Mouse (Mus musculus) hindbrain, postnatal 0 days (tissue): ENCODE data around the gene Lhx6. TPM values are rescaled to one million over a fixed set of nuclear protein-coding genes. Genes with fewer than 3 reads are reported as not detected.

Experiments used
- ATAC-seq: fragments of 200-750 bp; cut with Nextera tagmentation; 2 replicates; pipeline ENCODE4 v1.8.0; 2017; ENCODE audit warnings: mild to moderate bottlenecking, moderate TSS enrichment, moderate library complexity
- DNase-seq: peaks from one replicate; pipeline ENCODE4 v3.0.0-alpha.2; 2015; ENCODE audit warnings: low spot score
- H3K27ac ChIP-seq: fragments of 300-500 bp; sonication (generic); 2 replicates; pipeline ENCODE4 v1.5.1; 2014; ENCODE audit warnings: mild to moderate bottlenecking
- H3K27me3 ChIP-seq: fragments of 300-500 bp; sonication (generic); 2 replicates; pipeline ENCODE4 v1.6.1; 2014; ENCODE audit warnings: low read length, mixed read lengths; ENCODE audit not compliant: insufficient read depth
- H3K36me3 ChIP-seq: fragments of 300-500 bp; sonication (generic); 2 replicates; pipeline ENCODE4 v1.6.1; 2014; ENCODE audit warnings: low read length, mixed read lengths; ENCODE audit not compliant: insufficient read depth
- H3K4me1 ChIP-seq: fragments of 300-500 bp; sonication (generic); 2 replicates; pipeline ENCODE4 v1.6.1; 2014; ENCODE audit warnings: antibody characterized with exemption, low read length, mixed read lengths; ENCODE audit not compliant: insufficient read depth
- H3K4me2 ChIP-seq: fragments of 300-500 bp; sonication (generic); 2 replicates; pipeline ENCODE4 v1.6.1; 2014; ENCODE audit warnings: low read depth, mild to moderate bottlenecking, low read length, moderate library complexity, mixed read lengths
- H3K4me3 ChIP-seq: fragments of 300-500 bp; sonication (generic); 2 replicates; pipeline ENCODE4 v1.5.1; 2014; ENCODE audit warnings: low read length
- H3K9ac ChIP-seq: fragments of 300-500 bp; sonication (generic); replicated peaks from 2 replicates; pipeline ENCODE4 v1.6.1; 2014; ENCODE audit warnings: mild to moderate bottlenecking, low read length, moderate library complexity, mixed read lengths
- H3K9me3 ChIP-seq: fragments of 300-500 bp; sonication (generic); 2 replicates; pipeline ENCODE4 v1.6.1; 2016; ENCODE audit warnings: low read length, mixed read lengths
- CTCF ChIP-seq: IDR thresholded peaks from 2 replicates; pipeline ENCODE4 v1.5.1; 2016; ENCODE audit warnings: antibody characterized with exemption, control low read depth, low read depth
- WGBS: fragments of 180-500 bp; shearing (Covaris S2); extraction: QIAGEN DNeasy Blood & Tissue Kit; methylation state at CpG from one replicate; pipeline ENCODE4 v1.1.7; 2014; 5-methylcytosine and 5-hydroxymethylcytosine counted together
- polyA plus RNA-seq: library from polyadenylated mRNA; unstranded; fragments of >200 nt; fragmentation: Nextera tagmentation; extraction: Ambion mirVana; gene quantifications from 2 replicates; pipeline ENCODE4 v1.2.1, GENCODE M21; 2015
- total RNA-seq: library from RNA; depleted of rRNA; stranded (reverse); fragments of >200 nt; gene quantifications from 2 replicates; pipeline ENCODE4 v1.2.3, GENCODE M21; 2014

Gene Lhx6
- total and polyA plus RNA-seq, 2 experiments from 2014 or later = 0.36 to 3.4 TPM

- DNase-seq (no peak), ATAC-seq (no peak)
- Histone ChIP-seq H3K27me3 (no peaks in the 10 kb centered on the region), H3K9me3 (no peaks in the 10 kb centered on the region), H3K36me3 (peaks cover 48% of the 10 kb centered on the region), H3K4me3 (no peak overlapping the region), H3K9ac (no peak overlapping the region), H3K4me1 (no peaks in the 10 kb centered on the region), H3K4me2 (no peak overlapping the region), H3K27ac (no peak overlapping the region)
- 80% methylated on average over 3 of the region's 3 CpGs for WGBS
- no peak for TF ChIP-seq CTCF
Observed at GRCm38 (mm10) chr2:36129051-36129450, 23.8 kb upstream of the Lhx6 start.

GRCm38 (mm10) chr2:36127973-36128372 is 22.8 kb upstream of the Lhx6 start:
- H3K36me3 ChIP-seq = peaks cover 51% of the 10 kb centered on the region
- ATAC-seq (no peak), DNase-seq (no peak)
- no peak overlapping the region for H3K9ac ChIP-seq
- H3K9me3 ChIP-seq = no peaks in the 10 kb centered on the region
- 77% methylated on average over 4 of the region's 4 CpGs for WGBS
- no peak for TF ChIP-seq CTCF
- no peak overlapping the region for H3K4me2 ChIP-seq
- no peaks in the 10 kb centered on the region for H3K27me3 ChIP-seq
- H3K4me3 ChIP-seq = no peak overlapping the region
- H3K4me1 ChIP-seq = no peaks in the 10 kb centered on the region
- no peak overlapping the region for H3K27ac ChIP-seq

- no peak for DNase-seq
- H3K4me3 ChIP-seq = no peak overlapping the region
- H3K4me2 ChIP-seq = no peak overlapping the region
- H3K9me3 ChIP-seq = no peaks in the 10 kb centered on the region
- no peak for ATAC-seq
- H3K36me3 ChIP-seq = peaks cover 56% of the 10 kb centered on the region
- H3K9ac ChIP-seq = no peak overlapping the region
- no peaks in the 10 kb centered on the region for H3K4me1 ChIP-seq
- 95% methylated on average over 9 of the region's 9 CpGs for WGBS
- no peaks in the 10 kb centered on the region for H3K27me3 ChIP-seq
- H3K27ac ChIP-seq = no peak overlapping the region
- TF ChIP-seq CTCF = no peak
Observed at GRCm38 (mm10) chr2:36126795-36127429, 21.7 kb upstream of the Lhx6 start.

- TF ChIP-seq CTCF = peak; percentile 52
- peaks cover 15% of the 10 kb centered on the region for H3K36me3 ChIP-seq
- no peak overlapping the region for H3K9ac ChIP-seq
- H3K4me2 ChIP-seq = no peak overlapping the region
- H3K4me1 ChIP-seq = no peaks in the 10 kb centered on the region
- ATAC-seq (no peak), DNase-seq (no peak)
- H3K4me3 ChIP-seq = no peak overlapping the region
- H3K9me3 ChIP-seq = no peaks in the 10 kb centered on the region
- WGBS = 80% methylated on average over 3 of the region's 3 CpGs
- H3K27me3 ChIP-seq = peaks cover 14% of the 10 kb centered on the region
- H3K27ac ChIP-seq = no peak overlapping the region
Observed at GRCm38 (mm10) chr2:36112632-36113031, 7.4 kb upstream of the Lhx6 start.

GRCm38 (mm10) chr2:36108615-36109014 is 3.4 kb upstream of the Lhx6 start:
- Histone ChIP-seq H3K4me2 (no peak overlapping the region), H3K4me3 (no peak overlapping the region), H3K36me3 (no peaks in the 10 kb centered on the region), H3K9ac (no peak overlapping the region), H3K9me3 (no peaks in the 10 kb centered on the region), H3K27me3 (peaks cover 50% of the 10 kb centered on the region), H3K4me1 (peaks cover 6% of the 10 kb centered on the region; the same call in 1 of the 2 replicates), H3K27ac (no peak overlapping the region)
- DNase-seq (no peak), ATAC-seq (no peak)
- 13% methylated on average over 7 of the region's 7 CpGs for WGBS
- TF ChIP-seq CTCF = no peak

- Histone ChIP-seq H3K36me3 (no peaks in the 10 kb centered on the region), H3K9ac (no peak overlapping the region), H3K4me1 (peaks cover 6% of the 10 kb centered on the region; the same call in 1 of the 2 replicates), H3K27ac (no peak overlapping the region), H3K4me3 (peak overlapping the region; percentile 33), H3K27me3 (peaks cover 79% of the 10 kb centered on the region), H3K4me2 (peak overlapping the region; percentile 53), H3K9me3 (no peaks in the 10 kb centered on the region)
- WGBS = under 1% methylated on average over 32 of the region's 32 CpGs
- DNase-seq = no peak
- ATAC-seq = no peak
- TF ChIP-seq CTCF = no peak
Observed at GRCm38 (mm10) chr2:36104436-36104955, 712 bp downstream of the Lhx6 start.
